Mouse (Mus musculus): ENCODE results near the gene Spg7.

Gene Spg7

GRCm38 (mm10) chr8:123131041-123131440, 68.3 kb downstream of the Spg7 start:
- CTCF ChIA-PET: interaction anchor here in 2 of 4 experiments (0.5 to 1.0 kb wide), 3 partner anchors 51 to 276 kb away, joined by 3 read pairs; partner anchors contain the start of gene Mc1r (in 1 of the 2)
- POLR2A ChIA-PET: interaction anchor here in 1 of 4 experiments (1.0 kb wide), 1 partner anchor 82 kb away, joined by 3 read pairs; the partner anchor contains the start of genes Chmp1a and Spata33

- ChIA-PET CTCF (interaction anchor here (0.6 to 1.4 kb wide), 12 partner anchors 13 to 157 kb away, joined by 3 to 8 read pairs (median 3); no protein-coding TSS in a partner anchor), POLR2A (interaction anchor here in 1 of 4 experiments (0.8 to 2.6 kb wide), 5 partner anchors 8 to 80 kb away, joined by 3 to 11 read pairs (median 4); partner anchors contain the start of genes Chmp1a and Spata33)
These were observed 70.2 kb downstream of the Spg7 start for GRCm38 (mm10) chr8:123132953-123133352.

- ChIA-PET CTCF (interaction anchor here in 3 of 4 experiments (0.6 to 1.7 kb wide), 6 partner anchors 10 to 805 kb away, joined by 3 to 11 read pairs (median 5); no protein-coding TSS in a partner anchor), POLR2A (interaction anchor here in 1 of 4 experiments (1.3 to 2.6 kb wide), 4 partner anchors 9 to 98 kb away, joined by 3 to 11 read pairs (median 4); partner anchors contain the start of genes Chmp1a and Spata33)
These were observed 71.5 kb downstream of the Spg7 start for GRCm38 (mm10) chr8:123134149-123134713.

- ChIA-PET POLR2A (interaction anchor here in 2 of 4 experiments (0.6 to 3.0 kb wide), 7 partner anchors 10 to 459 kb away, joined by 3 to 11 read pairs (median 5); partner anchors contain the start of genes Chmp1a (in 1 of the 2) and Spata33 (in 1 of the 2)), CTCF (interaction anchor here in 1 of 4 experiments (0.6 to 0.8 kb wide), 2 partner anchors 48 to 271 kb away, joined by 3 read pairs; no protein-coding TSS in a partner anchor)
These were observed 72.7 kb downstream of the Spg7 start for GRCm38 (mm10) chr8:123135406-123135805.

GRCm38 (mm10) chr8:123135806-123136205, 73.1 kb downstream of the Spg7 start:
- ChIA-PET CTCF (interaction anchor here in 2 of 4 experiments (0.6 kb wide), 2 partner anchors 270 to 644 kb away, joined by 3 to 6 read pairs; no protein-coding TSS in a partner anchor), POLR2A (interaction anchor here in 1 of 4 experiments (1.2 to 3.0 kb wide), 6 partner anchors 10 to 98 kb away, joined by 3 to 11 read pairs (median 5); partner anchors contain the start of genes Chmp1a and Spata33)

- CTCF ChIA-PET: interaction anchor here in 2 of 4 experiments (0.6 kb wide), 2 partner anchors 270 to 645 kb away, joined by 3 to 6 read pairs; no protein-coding TSS in a partner anchor
- POLR2A ChIA-PET: interaction anchor here in 2 of 4 experiments (0.7 to 3.0 kb wide), 5 partner anchors 9 to 97 kb away, joined by 3 to 11 read pairs (median 5); no protein-coding TSS in a partner anchor
These were observed 73.5 kb downstream of the Spg7 start for GRCm38 (mm10) chr8:123136287-123136686.

GRCm38 (mm10) chr8:123137645-123138077, 74.9 kb downstream of the Spg7 start:
- ChIA-PET CTCF (interaction anchor here in 3 of 4 experiments (0.5 to 1.7 kb wide), 5 partner anchors 9 to 75 kb away, joined by 3 to 4 read pairs (median 4); partner anchors contain the start of genes Chmp1a (in 1 of the 3) and Spata33 (in 1 of the 3)), POLR2A (interaction anchor here in 3 of 4 experiments (0.5 to 3.0 kb wide), 15 partner anchors 8 to 315 kb away, joined by 3 to 11 read pairs (median 4); partner anchors contain the start of genes Chmp1a (in 2 of the 3) and Spata33 (in 2 of the 3))

GRCm38 (mm10) chr8:123138741-123139140, 76.0 kb downstream of the Spg7 start:
- CTCF ChIA-PET: interaction anchor here in 2 of 4 experiments (1.6 to 1.7 kb wide), 2 partner anchors 10 to 51 kb away, joined by 4 read pairs; no protein-coding TSS in a partner anchor
- POLR2A ChIA-PET: interaction anchor here in 1 of 4 experiments (1.9 to 2.0 kb wide), 2 partner anchors 10 to 31 kb away, joined by 4 to 6 read pairs; no protein-coding TSS in a partner anchor

- POLR2A ChIA-PET: interaction anchor here in 3 of 4 experiments (0.6 to 1.9 kb wide), 10 partner anchors 15 to 267 kb away, joined by 3 to 6 read pairs (median 3); partner anchors contain the start of genes Chmp1a (in 1 of the 3) and Spata33 (in 1 of the 3)
These were observed 79.2 kb downstream of the Spg7 start for GRCm38 (mm10) chr8:123141741-123142462.

GRCm38 (mm10) chr8:123145279-123145678, 82.5 kb downstream of the Spg7 start:
- ChIA-PET POLR2A (interaction anchor here in 1 of 4 experiments (0.8 to 3.3 kb wide), 9 partner anchors 9 to 89 kb away, joined by 3 to 15 read pairs (median 4); partner anchors contain the start of gene Sult5a1), CTCF (interaction anchor here (0.6 to 1.5 kb wide), 10 partner anchors 10 to 91 kb away, joined by 3 to 5 read pairs (median 3); partner anchors contain the start of gene Spata2l (in 1 of the 4))

More at GRCm38 (mm10) chr8:123141741-123142462, 79.2 kb downstream of the Spg7 start:
- CTCF ChIA-PET: interaction anchor here in 3 of 4 experiments (0.6 to 1.2 kb wide), 4 partner anchors 37 to 216 kb away, joined by 3 to 16 read pairs (median 3); partner anchors contain the start of genes Chmp1a (in 1 of the 3) and Spata33 (in 1 of the 3)

- POLR2A ChIA-PET: interaction anchor here in 3 of 4 experiments (0.6 to 3.3 kb wide), 10 partner anchors 10 to 729 kb away, joined by 3 to 15 read pairs (median 4); partner anchors contain the start of gene Sult5a1 (in 1 of the 3)
- CTCF ChIA-PET: interaction anchor here (0.6 to 3.0 kb wide), 12 partner anchors 9 to 829 kb away, joined by 3 to 15 read pairs (median 4); no protein-coding TSS in a partner anchor
These were observed 83.6 kb downstream of the Spg7 start for GRCm38 (mm10) chr8:123146390-123146789.
